8 mouse cellular contexts compared by ENCODE assay signal in genomic region chr2:35255885-35256833, GRCm38 (mm10). TPM values are rescaled to one million over a fixed set of nuclear protein-coding genes. Genes with fewer than 3 reads are reported as not detected.
A peak's percentile ranks its signal among the peaks of the same experiment; 100 is the strongest.
DNase-seq lines count a peak whose midpoint lies in the region; ATAC-seq and TF ChIP-seq lines count a peak whose summit lies in the region.

TSS of gene Gsn (plus strand) at chr2:35256380.

- peak within 1 kb of the TSS; percentile 65 for H3K9ac ChIP-seq in limb, embryonic 14.5 days (ENCODE audit: low read depth, low read length, severe bottlenecking)
- peak within 1 kb of the TSS; percentile 45 for H3K9ac ChIP-seq in midbrain, embryonic 15.5 days

- H3K27ac ChIP-seq in embryonic facial prominence, embryonic 10.5 days (replicated peaks), result peak within 1 kb of the TSS; percentile 76
- no peak within 1 kb of the TSS for H3K27ac ChIP-seq in limb, embryonic 14.5 days (replicated peaks; ENCODE audit: low read depth, low read length)
- H3K27ac ChIP-seq in midbrain, embryonic 15.5 days, result no peak within 1 kb of the TSS

- H3K36me3 ChIP-seq in embryonic facial prominence, embryonic 10.5 days (replicated peaks), result no peaks in the 10 kb centered on the region
- no peaks in the 10 kb centered on the region for H3K36me3 ChIP-seq in limb, embryonic 14.5 days (ENCODE audit: control insufficient read depth, insufficient read depth, low read length)
- no peaks in the 10 kb centered on the region for H3K36me3 ChIP-seq in midbrain, embryonic 15.5 days (replicated peaks)

- H3K9me3 ChIP-seq in embryonic facial prominence, embryonic 10.5 days, result no peaks in the 10 kb centered on the region
- no peaks in the 10 kb centered on the region for H3K9me3 ChIP-seq in limb, embryonic 14.5 days (ENCODE audit: control insufficient read depth, low read length)
- H3K9me3 ChIP-seq in midbrain, embryonic 15.5 days, result no peaks in the 10 kb centered on the region

- peaks cover 33% of the 10 kb centered on the region for H3K4me1 ChIP-seq in embryonic facial prominence, embryonic 10.5 days
- H3K4me1 ChIP-seq in limb, embryonic 14.5 days (ENCODE audit: control insufficient read depth, insufficient read depth, low read length), result peaks cover 28% of the 10 kb centered on the region
- H3K4me1 ChIP-seq in midbrain, embryonic 15.5 days, result peaks cover 7% of the 10 kb centered on the region

- TF ChIP-seq POLR2A in limb, embryonic 14.5 days (IDR thresholded peaks at IDR 0.05; ENCODE audit: borderline replicate concordance, extremely low read depth, insufficient read depth, insufficient read length), result peak; percentile 46; the same call in 1 of the 2 replicates

- peak within 1 kb of the TSS; percentile 95 for H3K4me2 ChIP-seq in limb, embryonic 14.5 days (replicated peaks; ENCODE audit: low read depth, low read length, severe bottlenecking)
- peak within 1 kb of the TSS; percentile 88 for H3K4me2 ChIP-seq in midbrain, embryonic 15.5 days

- peaks cover 54% of the 10 kb centered on the region for H3K27me3 ChIP-seq in embryonic facial prominence, embryonic 10.5 days (replicated peaks; ENCODE audit: low read depth, poor library complexity, severe bottlenecking)
- H3K27me3 ChIP-seq in limb, embryonic 14.5 days (ENCODE audit: control insufficient read depth, insufficient read depth, low read length), result peaks cover 8% of the 10 kb centered on the region; the same call in 1 of the 2 replicates
- H3K27me3 ChIP-seq in midbrain, embryonic 15.5 days (replicated peaks), result peaks cover 21% of the 10 kb centered on the region

- DNase-seq in frontal cortex, postnatal 25 days (ENCODE audit: low spot score in 2 of 2), result no peak
- DNase-seq in embryonic facial prominence, embryonic 10.5 days (ENCODE audit: low spot score), result peak; percentile 88
- DNase-seq in heart, adult 18-20 months, result peak; percentile 89 to 92
- DNase-seq in kidney, adult 18-20 months, result peak; percentile 80
- peak; percentile 78 for DNase-seq in limb, embryonic 14.5 days (ENCODE audit: low spot score)
- DNase-seq in spleen, postnatal 10 days (ENCODE audit: low spot score in 2 of 2), result peak; percentile 66 to 88

- ATAC-seq in frontal cortex, adult (ENCODE audit: low TSS enrichment), result peak; percentile 93
- ATAC-seq in limb, embryonic 14.5 days (ENCODE audit: low FRiP score, low read depth), result peak; percentile 93
- ATAC-seq in midbrain, embryonic 15.5 days (replicated peaks), result peak; percentile 92

- peak within 1 kb of the TSS; percentile 67 for H3K4me3 ChIP-seq in embryonic facial prominence, embryonic 10.5 days
- H3K4me3 ChIP-seq in limb, embryonic 14.5 days (replicated peaks; ENCODE audit: low read length), result peak within 1 kb of the TSS; percentile 65
- peak within 1 kb of the TSS; percentile 46 for H3K4me3 ChIP-seq in midbrain, embryonic 15.5 days

- 5% methylated on average over 54 of the region's 54 CpGs for WGBS in embryonic facial prominence, embryonic 10.5 days
- WGBS in limb, embryonic 14.5 days, result 4% methylated on average over 52 of the region's 54 CpGs
- 3% methylated on average over 50 of the region's 54 CpGs for WGBS in midbrain, embryonic 15.5 days

RNA-seq across cellular contexts. Expression of gene Gsn, which starts in this region (rescaled TPM):
- polyA plus RNA-seq in embryonic facial prominence, embryonic 10.5 days (2016; fragmentation: Nextera tagmentation; extraction: Ambion mirVana), result 13.6 and 18.9 TPM in 2 replicates
- 100 to 1,000 TPM; 742 to 802 TPM for total RNA-seq in heart, adult 18-20 months (2021)
- polyA plus RNA-seq in limb, embryonic 14.5 days (2012; rRNA removed), result 160 and 163 TPM in 2 replicates
- polyA plus RNA-seq in limb, embryonic 14.5 days (2014; fragmentation: Nextera tagmentation; extraction: Ambion mirVana), result 196 and 214 TPM in 2 replicates
- polyA plus RNA-seq in midbrain, embryonic 15.5 days (2015; fragmentation: Nextera tagmentation; extraction: Ambion mirVana), result 18.9 and 19.2 TPM in 2 replicates

Comparison
In these comparisons a context has a peak if more than half of its experiments do, and no peak if none do; other contexts are left out.
1. DNase-seq: peak in embryonic facial prominence, embryonic 10.5 days (single experiment), heart, adult 18-20 months (2 of 2), kidney, adult 18-20 months (single experiment), limb, embryonic 14.5 days (single experiment) and spleen, postnatal 10 days (2 of 2); none in frontal cortex, postnatal 25 days (0 of 2).
2. Peak in every context shown above with its lines, with median percentiles within 50 percentile points of each other: ATAC-seq and H3K4me3 ChIP-seq.